Mouse (Mus musculus) heart, embryonic 16.5 days (tissue): ENCODE data around the gene Izumo1. TPM values are rescaled to one million over a fixed set of nuclear protein-coding genes. Genes with fewer than 3 reads are reported as not detected.

Source experiments
- ATAC-seq: fragments of 200-750 bp; cut with Nextera tagmentation; replicated peaks from 2 replicates; pipeline ENCODE4 v1.8.0; 2017; ENCODE audit warnings: moderate number of reproducible peaks; ENCODE audit not compliant: insufficient read depth, low FRiP score; ENCODE audit errors: extremely low read depth
- H3K27ac ChIP-seq: fragments of 300-500 bp; sonication (generic); 2 replicates; pipeline ENCODE4 v1.5.1; 2014; ENCODE audit warnings: mild to moderate bottlenecking, low read length, control low read depth, moderate library complexity
- H3K27me3 ChIP-seq: fragments of 300-500 bp; sonication (generic); 2 replicates; pipeline ENCODE4 v1.6.1; 2014; ENCODE audit warnings: low read length, mixed read lengths; ENCODE audit not compliant: control insufficient read depth, insufficient read depth
- H3K36me3 ChIP-seq: fragments of 300-500 bp; sonication (generic); 2 replicates; pipeline ENCODE4 v1.6.1; 2014; ENCODE audit not compliant: control insufficient read depth, insufficient read depth
- H3K4me1 ChIP-seq: fragments of 300-500 bp; sonication (generic); 2 replicates; pipeline ENCODE4 v1.6.1; 2014; ENCODE audit warnings: low read length, mixed read lengths; ENCODE audit not compliant: control insufficient read depth, insufficient read depth
- H3K4me2 ChIP-seq: fragments of 300-500 bp; sonication (generic); 2 replicates; pipeline ENCODE4 v1.6.1; 2014; ENCODE audit warnings: low read depth, mild to moderate bottlenecking, control low read depth, low read length
- H3K4me3 ChIP-seq: fragments of 300-500 bp; sonication (generic); 2 replicates; pipeline ENCODE4 v1.5.1; 2014; ENCODE audit warnings: mild to moderate bottlenecking, control low read depth, low read length
- H3K9ac ChIP-seq: fragments of 300-500 bp; sonication (generic); 2 replicates; pipeline ENCODE4 v1.6.1; 2014; ENCODE audit warnings: low read length, control low read depth
- H3K9me3 ChIP-seq: fragments of 300-500 bp; sonication (generic); replicated peaks from 2 replicates; pipeline ENCODE4 v1.6.1; 2016; ENCODE audit warnings: low read length; ENCODE audit not compliant: control insufficient read depth
- WGBS: fragments of 180-500 bp; shearing (Covaris S2); extraction: QIAGEN DNeasy Blood & Tissue Kit; methylation state at CpG from one replicate; pipeline ENCODE4 v1.1.7; 2014; 5-methylcytosine and 5-hydroxymethylcytosine counted together
- polyA plus RNA-seq: library from polyadenylated mRNA; unstranded; fragments of >200 nt; fragmentation: Nextera tagmentation; extraction: Ambion mirVana; gene quantifications from 2 replicates; pipeline ENCODE4 v1.2.1, GENCODE M21; 2015

Gene Izumo1
- 0.21 and 0.26 TPM in 2 replicates for polyA plus RNA-seq

- H3K27ac ChIP-seq, result no peak within 1 kb of the TSS
- H3K27me3 ChIP-seq, result peaks cover 27% of the 10 kb centered on the region
- no peak for ATAC-seq
- no peaks in the 10 kb centered on the region for H3K36me3 ChIP-seq
- H3K4me3 ChIP-seq, result no peak within 1 kb of the TSS
- 23% methylated on average over 9 of the region's 9 CpGs for WGBS
- H3K4me2 ChIP-seq, result peak within 1 kb of the TSS; percentile 8; the same call in 1 of the 2 replicates
- H3K9ac ChIP-seq, result no peak within 1 kb of the TSS
- no peaks in the 10 kb centered on the region for H3K4me1 ChIP-seq
- H3K9me3 ChIP-seq, result no peaks in the 10 kb centered on the region
These were observed at the start of gene Izumo1 for GRCm38 (mm10) chr7:45621443-45621842. Gene Izumo1, plus strand, starts transcription at chr7:45621811.

GRCm38 (mm10) chr7:45571966-45572365, 49.6 kb upstream of the Izumo1 start:
- Histone ChIP-seq H3K4me3 (no peak overlapping the region), H3K4me2 (no peak overlapping the region), H3K4me1 (peaks cover 37% of the 10 kb centered on the region)

GRCm38 (mm10) chr7:45573954-45574353, 47.7 kb upstream of the Izumo1 start:
- H3K9ac ChIP-seq, result no peak overlapping the region
- WGBS, result 65% methylated on average over 8 of the region's 8 CpGs

More at GRCm38 (mm10) chr7:45571966-45572365, 49.6 kb upstream of the Izumo1 start:
- no peaks in the 10 kb centered on the region for H3K27me3 ChIP-seq
- whole genome bisulfite sequencing, result 47% methylated on average over 1 of the region's 1 CpGs
- no peak for ATAC-seq
- no peak overlapping the region for H3K9ac ChIP-seq
- no peak overlapping the region for H3K27ac ChIP-seq
- no peaks in the 10 kb centered on the region for H3K9me3 ChIP-seq
- peaks cover 11% of the 10 kb centered on the region; the same call in 1 of the 2 replicates for H3K36me3 ChIP-seq

GRCm38 (mm10) chr7:45574472-45575379, 46.9 kb upstream of the Izumo1 start:
- Histone ChIP-seq H3K27ac (0 out of 2 replicates have a peak overlapping the region, but pooled peaks have one; percentile 3), H3K4me1 (peaks cover 29% of the 10 kb centered on the region), H3K36me3 (peaks cover 14% of the 10 kb centered on the region; the same call in 1 of the 2 replicates), H3K9me3 (no peaks in the 10 kb centered on the region), H3K27me3 (no peaks in the 10 kb centered on the region), H3K9ac (no peak overlapping the region), H3K4me3 (no peak overlapping the region), H3K4me2 (no peak overlapping the region)
- ATAC-seq, result no peak
- WGBS, result 72% methylated on average over 15 of the region's 15 CpGs

More at GRCm38 (mm10) chr7:45573954-45574353, 47.7 kb upstream of the Izumo1 start:
- no peak overlapping the region for H3K4me2 ChIP-seq
- H3K4me1 ChIP-seq, result peaks cover 29% of the 10 kb centered on the region
- H3K4me3 ChIP-seq, result no peak overlapping the region
- no peaks in the 10 kb centered on the region for H3K27me3 ChIP-seq
- H3K36me3 ChIP-seq, result peaks cover 14% of the 10 kb centered on the region; the same call in 1 of the 2 replicates
- no peaks in the 10 kb centered on the region for H3K9me3 ChIP-seq
- H3K27ac ChIP-seq, result no peak overlapping the region
- ATAC-seq, result no peak

- peaks cover 17% of the 10 kb centered on the region for H3K36me3 ChIP-seq
- H3K4me1 ChIP-seq, result 0 out of 2 replicates have a peak, but pooled peaks cover 2% of the 10 kb centered on the region
- ATAC-seq, result no peak
- H3K4me3 ChIP-seq, result no peak overlapping the region
- H3K9ac ChIP-seq, result no peak overlapping the region
- no peak overlapping the region for H3K4me2 ChIP-seq
- 97% methylated on average over 6 of the region's 6 CpGs for WGBS
- H3K9me3 ChIP-seq, result no peaks in the 10 kb centered on the region
- H3K27me3 ChIP-seq, result no peaks in the 10 kb centered on the region
- no peak overlapping the region for H3K27ac ChIP-seq
These were observed 35.7 kb upstream of the Izumo1 start for GRCm38 (mm10) chr7:45585923-45586322.

- 93% methylated on average over 23 of the region's 23 CpGs for WGBS
- Histone ChIP-seq H3K27ac (no peak overlapping the region), H3K9ac (no peak overlapping the region), H3K36me3 (peaks cover 15% of the 10 kb centered on the region), H3K4me1 (peaks cover 2% of the 10 kb centered on the region; the same call in 1 of the 2 replicates), H3K4me2 (no peak overlapping the region), H3K4me3 (no peak overlapping the region), H3K9me3 (no peaks in the 10 kb centered on the region), H3K27me3 (no peaks in the 10 kb centered on the region)
- ATAC-seq, result no peak
These were observed 33.7 kb upstream of the Izumo1 start for GRCm38 (mm10) chr7:45587631-45588592.

- H3K4me2 ChIP-seq, result peak overlapping the region; percentile 56
- ATAC-seq, result peak; percentile 97
- 5% methylated on average over 19 of the region's 19 CpGs for WGBS
- peaks cover 2% of the 10 kb centered on the region; the same call in 1 of the 2 replicates for H3K4me1 ChIP-seq
- H3K9me3 ChIP-seq, result no peaks in the 10 kb centered on the region
- H3K9ac ChIP-seq, result no peak overlapping the region; the same call in 1 of the 2 replicates
- H3K27me3 ChIP-seq, result no peaks in the 10 kb centered on the region
- no peak overlapping the region for H3K27ac ChIP-seq
- peak overlapping the region; percentile 49 for H3K4me3 ChIP-seq
- H3K36me3 ChIP-seq, result peaks cover 15% of the 10 kb centered on the region
These were observed 32.4 kb upstream of the Izumo1 start for GRCm38 (mm10) chr7:45589173-45589572.

- peaks cover 2% of the 10 kb centered on the region; the same call in 1 of the 2 replicates for H3K4me1 ChIP-seq
These were observed 31.7 kb upstream of the Izumo1 start for GRCm38 (mm10) chr7:45589898-45590297.

More at GRCm38 (mm10) chr7:45589898-45590297, 31.7 kb upstream of the Izumo1 start:
- Histone ChIP-seq H3K9ac (no peak overlapping the region; the same call in 1 of the 2 replicates), H3K4me2 (no peak overlapping the region), H3K27ac (0 out of 2 replicates have a peak overlapping the region, but pooled peaks have one; percentile 16), H3K9me3 (no peaks in the 10 kb centered on the region), H3K36me3 (peaks cover 9% of the 10 kb centered on the region), H3K4me3 (no peak overlapping the region), H3K27me3 (no peaks in the 10 kb centered on the region)
- 94% methylated on average over 5 of the region's 5 CpGs for WGBS
- no peak for ATAC-seq
